Mouse (Mus musculus) spleen, postnatal 36 days (tissue): Measurements from ENCODE around the gene Armc2.

Experiments used
- DNase-seq, 2 experiments: peaks; one replicate each; pipeline ENCODE4 v3.0.0; 2022; ENCODE audit warnings: low spot score in 2 of 2, mixed read lengths in 1 of 2

The Armc2 gene

GRCm38 (mm10) chr10:41870101-41870500 is 148.1 kb downstream of the Armc2 start:
- no peak for DNase-seq

GRCm38 (mm10) chr10:41867956-41868355 is 150.3 kb downstream of the Armc2 start:
- no peak for DNase-seq

- no peak for DNase-seq
Measured at GRCm38 (mm10) chr10:41866838-41867154, 151.4 kb downstream of the Armc2 start.

- DNase-seq: no peak
Measured at GRCm38 (mm10) chr10:41866069-41866837, 152.0 kb downstream of the Armc2 start.
